Mouse (Mus musculus) heart, postnatal 14 days (tissue): ENCODE measurements around the gene Emp1. TPM values are rescaled to one million over a fixed set of nuclear protein-coding genes. Genes with fewer than 3 reads are reported as not detected.
A peak's percentile ranks its signal among the peaks of the same experiment; 100 is the strongest.

Experiments used
- DNase-seq, 2 experiments: peaks; one replicate each; pipeline ENCODE4 v3.0.0; 2021 to 2022
- intact Hi-C: fragments of 180-260 bp; cut with DNase I; formaldehyde crosslinking; loops from one replicate; pipeline ENCODE4 v1.15.1; 2025
- long read RNA-seq, 2 experiments: library from polyadenylated mRNA; stranded (forward); transcript quantifications; one replicate each; pipeline ENCODE4 v2.0.0; 2021
- total RNA-seq, 2 experiments: library from RNA; stranded (reverse); gene quantifications; 2 replicates each; pipeline ENCODE4 v1.2.3; 2021

Emp1 gene
- 100 to 1,000 TPM; 102 to 124 TPM for total RNA-seq
- long read RNA-seq, experiment 1, transcript Emp1-201 (5 exons, 2,721 nt) = major isoform, 12 of 40 reads
- long read RNA-seq, experiment 1, partial matches to known transcripts = 27 of 40 reads
- long read RNA-seq, experiment 1, other reads (novel, unspliced or antisense) = 1 of 40 reads
- long read RNA-seq, experiment 2, transcript Emp1-201 (5 exons, 2,721 nt) = major isoform, 5 of 26 reads
- long read RNA-seq, experiment 2, partial matches to known transcripts = 19 of 26 reads
- long read RNA-seq, experiment 2, other reads (novel, unspliced or antisense) = 2 of 26 reads

DNA sequence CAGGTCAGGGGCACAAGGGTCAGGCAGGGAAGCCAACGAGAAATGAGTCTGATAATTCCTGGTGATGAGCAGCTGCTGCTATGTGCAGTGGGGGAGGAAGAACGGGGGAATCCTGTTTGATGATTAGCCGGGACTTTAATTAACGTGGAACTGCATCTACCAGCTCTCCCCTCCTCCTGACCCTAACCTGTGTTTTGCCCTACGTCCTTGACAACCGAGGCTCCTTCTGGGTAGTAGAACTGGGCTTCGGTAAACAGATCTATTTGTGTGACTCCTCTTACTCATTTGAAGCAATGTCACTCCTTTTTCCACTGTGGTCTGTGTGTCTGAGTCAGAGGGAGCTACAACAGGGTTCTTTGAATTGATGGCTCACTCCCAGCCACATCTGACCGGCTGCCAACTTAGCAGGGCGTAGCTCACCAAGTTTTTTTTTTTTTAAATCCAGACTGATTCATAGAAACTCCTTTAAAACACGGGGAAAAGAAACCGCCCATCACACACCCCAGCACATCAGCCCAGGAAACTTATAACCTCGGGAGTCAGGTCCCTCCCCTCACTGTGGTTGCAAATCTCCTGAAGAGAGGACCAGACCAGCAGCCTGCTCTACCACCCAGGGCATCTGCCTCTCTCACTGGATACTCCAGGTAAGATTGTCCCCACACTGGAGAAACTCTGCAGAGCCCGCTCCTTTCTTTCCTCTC, at the start of gene Emp1:
Emp1 (plus strand) TSS at position 87 of the 701 bp plus-strand sequence.
- intact Hi-C loops = loop anchor here (5.0 kb wide), 1 partner anchor 40 kb away; no protein-coding TSS in a partner anchor
- DNase-seq = peak; percentile 85 to 88

DNA sequence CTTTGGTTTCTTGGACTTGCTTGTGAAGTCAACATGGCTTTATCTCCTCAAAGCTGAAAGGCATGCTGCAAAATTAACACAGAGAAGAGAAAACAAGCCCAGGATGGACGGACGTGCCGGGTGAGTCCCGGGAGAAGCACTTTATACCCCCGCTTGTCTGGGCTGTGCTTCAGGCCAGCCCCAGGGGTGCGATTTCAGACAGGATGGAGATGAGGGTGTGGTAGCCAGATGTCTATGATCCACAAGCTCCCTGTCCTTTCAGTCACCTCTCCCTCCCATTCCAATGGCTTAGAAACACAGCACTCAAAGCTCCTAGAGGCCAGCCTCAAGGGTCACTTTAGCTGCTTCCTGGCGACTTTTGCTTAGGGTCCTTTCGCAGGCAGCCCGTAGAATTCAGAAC, 48.4 kb upstream of the Emp1 start:
- intact Hi-C loops = no loop called here

DNA sequence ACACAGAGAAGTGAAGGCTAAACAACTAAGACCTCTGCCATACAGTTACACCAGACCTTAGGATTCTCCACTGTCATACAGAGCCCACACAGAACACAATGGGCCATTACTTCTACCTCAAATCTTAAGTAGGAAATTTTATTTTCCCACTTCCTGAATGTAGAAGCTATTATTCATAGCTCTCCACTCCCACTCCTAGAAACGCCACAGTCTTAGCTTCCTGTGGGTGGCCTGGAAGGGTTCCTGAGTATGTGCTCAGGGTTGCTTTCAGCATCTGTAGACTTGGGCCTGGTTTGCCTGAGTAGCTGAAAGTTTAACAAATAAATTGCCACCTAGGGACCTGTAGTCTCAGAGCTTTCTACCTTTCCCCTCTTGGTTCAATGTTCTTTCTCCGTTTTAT, 46.2 kb upstream of the Emp1 start:
- intact Hi-C loops = no loop called here
- no peak for DNase-seq

More for the DNA sequence above, 48.4 kb upstream of the Emp1 start:
- DNase-seq = peak; percentile 42 to 51

DNA sequence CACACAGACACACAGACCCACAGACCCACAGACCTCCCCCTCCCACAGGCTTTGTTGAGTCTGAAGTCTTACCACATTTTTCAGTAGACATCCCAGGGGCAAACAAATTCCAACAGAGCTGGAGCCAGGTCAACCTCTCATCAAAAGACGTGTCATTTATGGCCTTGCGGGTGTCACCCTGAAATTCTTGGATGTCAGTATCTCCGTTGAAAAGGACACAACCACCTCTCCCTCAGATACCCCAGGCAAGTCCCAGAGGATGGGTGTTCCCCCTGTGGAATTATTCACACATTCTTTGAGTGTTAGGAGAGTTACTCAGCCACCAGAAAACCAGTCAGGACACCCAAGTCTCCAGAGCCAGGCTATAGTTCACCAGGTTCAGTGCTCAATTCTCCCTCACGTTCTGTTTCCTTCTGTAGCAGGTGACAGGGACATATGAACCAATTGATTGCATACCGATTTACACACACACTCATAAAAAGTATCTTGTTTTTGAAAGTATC, 42.9 kb upstream of the Emp1 start:
- DNase-seq = no peak
- intact Hi-C loops = no loop called here

DNA sequence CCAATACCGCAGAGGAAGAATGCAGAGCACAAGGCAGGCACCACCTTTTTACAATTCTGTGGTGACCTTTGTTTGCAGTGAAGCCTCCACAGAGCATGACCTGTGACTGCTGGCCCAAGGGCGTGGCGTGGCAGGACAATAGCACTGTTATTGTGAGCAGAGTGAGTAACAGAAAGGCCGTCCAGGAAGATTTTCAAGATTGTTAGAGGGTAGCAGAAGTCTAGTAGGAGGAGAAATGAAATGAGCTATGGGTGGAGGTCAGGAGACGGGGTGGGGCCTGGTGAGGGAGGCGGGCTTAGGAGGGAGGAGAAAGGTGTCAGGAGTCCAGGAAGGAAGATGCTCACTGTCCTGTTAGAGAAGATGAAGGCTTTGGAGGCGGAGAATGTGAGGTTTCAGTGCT, 39.6 kb upstream of the Emp1 start:
- intact Hi-C loops = loop anchor here (5.0 kb wide), 1 partner anchor 40 kb away; the partner anchor contains the start of gene Emp1
- no peak for DNase-seq

DNA sequence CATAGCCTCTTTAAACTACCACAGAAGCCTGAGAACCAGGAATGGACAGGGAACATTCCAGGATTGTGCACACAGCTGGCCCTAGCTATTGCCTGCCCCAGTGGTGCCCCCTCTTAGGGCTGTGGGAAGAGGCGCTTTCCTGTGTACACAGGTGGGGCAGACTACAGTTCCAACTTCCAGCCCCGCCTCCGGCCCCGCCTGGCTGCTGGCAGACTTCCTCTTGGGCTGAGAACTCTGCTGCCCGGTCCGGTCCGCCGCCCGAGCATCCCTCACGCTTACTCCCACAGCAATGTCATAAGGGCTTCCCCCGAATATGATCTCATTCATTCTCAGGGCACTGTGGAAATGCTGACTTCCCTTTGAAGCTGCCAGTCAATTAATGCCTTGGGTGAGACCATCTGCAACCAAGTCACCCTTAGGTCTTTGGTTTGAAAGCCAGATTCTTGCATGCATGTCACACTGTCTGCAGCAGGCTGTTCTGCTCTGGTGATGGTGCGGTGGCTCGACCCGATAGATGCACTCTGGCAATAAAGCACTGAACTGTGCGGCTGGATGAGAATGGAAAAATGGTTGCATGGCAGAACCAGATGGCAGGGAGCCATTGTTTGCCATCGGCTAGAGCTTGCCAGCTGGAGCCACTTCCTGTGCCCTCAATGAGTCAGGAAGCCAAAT, 38.9 kb upstream of the Emp1 start:
- peak; percentile 69 to 72 for DNase-seq
- intact Hi-C loops = loop anchor here (5.0 kb wide), 1 partner anchor 39 kb away; the partner anchor contains the start of gene Emp1

DNA sequence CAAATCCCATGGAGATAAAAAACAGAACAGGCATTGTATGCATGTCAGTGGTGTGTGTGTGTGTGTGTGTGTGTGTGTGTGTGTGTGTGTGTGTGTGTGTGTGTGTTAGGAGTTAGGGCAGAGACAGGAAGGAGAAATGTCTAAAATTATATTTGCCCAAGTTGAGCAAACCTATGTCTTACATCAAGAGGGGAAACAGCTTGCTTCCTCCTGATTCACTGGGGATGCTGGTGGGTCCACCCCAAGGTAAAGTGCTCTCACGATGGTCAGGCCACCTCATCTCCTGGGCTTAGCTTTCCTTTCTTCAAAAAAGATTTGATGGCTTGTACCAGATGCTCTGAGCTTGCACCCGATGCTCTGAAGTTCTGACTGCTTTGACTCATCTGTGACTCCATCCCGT, 38.2 kb upstream of the Emp1 start:
- no peak for DNase-seq
- intact Hi-C loops = loop anchor here (5.0 kb wide), 1 partner anchor 38 kb away; the partner anchor contains the start of gene Emp1

DNA sequence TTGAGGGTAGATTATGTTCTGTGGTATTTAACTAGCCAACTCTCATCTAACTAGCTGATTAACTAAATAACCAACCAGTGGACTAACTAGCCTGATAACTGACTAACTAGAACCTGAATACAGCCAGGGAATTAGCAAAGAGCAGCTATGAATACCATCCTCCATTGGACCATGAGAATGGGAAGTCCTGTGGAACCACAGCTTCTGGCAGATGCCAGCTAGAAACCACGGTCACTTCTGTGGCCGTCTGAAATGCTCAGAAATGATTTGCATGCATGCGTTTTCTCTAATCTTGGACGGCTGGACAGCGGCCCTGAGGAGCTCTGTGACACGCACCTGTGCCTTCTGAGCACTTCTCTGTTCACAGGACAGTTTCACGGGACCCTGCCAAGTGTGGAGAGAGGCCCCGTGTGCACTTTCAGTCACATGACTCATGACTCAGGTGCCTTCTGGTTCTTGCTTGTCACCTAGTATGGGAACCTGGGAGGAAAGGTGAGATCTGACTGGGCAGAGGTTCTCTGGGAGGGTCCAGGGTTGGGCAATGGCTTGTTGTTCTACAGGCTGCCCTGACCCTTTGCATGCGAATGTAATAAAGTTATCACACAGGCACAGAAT, 37.6 kb upstream of the Emp1 start:
- DNase-seq = no peak
- intact Hi-C loops = loop anchor here (5.0 kb wide), 1 partner anchor 38 kb away; the partner anchor contains the start of gene Emp1

DNA sequence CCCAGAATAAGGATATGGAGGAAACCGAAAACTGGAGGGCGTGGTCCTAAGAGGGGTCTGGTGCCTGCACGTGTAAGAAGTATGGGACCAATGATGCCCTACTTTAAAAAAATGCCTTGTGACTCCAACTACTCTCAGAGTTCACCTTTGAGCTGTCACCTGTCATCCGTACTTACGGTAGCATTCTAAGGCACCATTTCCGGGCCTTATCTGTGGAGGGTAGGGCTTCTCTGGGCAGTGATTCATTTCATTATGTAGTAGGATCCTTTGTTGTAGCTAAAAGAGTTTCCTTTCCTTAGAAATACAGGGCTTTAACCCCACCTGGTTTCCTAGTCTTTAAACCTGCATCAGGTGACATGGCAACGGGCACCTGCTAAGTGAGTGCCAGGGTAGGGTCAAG, 35.5 kb upstream of the Emp1 start:
- intact Hi-C loops = no loop called here
- DNase-seq = no peak

DNA sequence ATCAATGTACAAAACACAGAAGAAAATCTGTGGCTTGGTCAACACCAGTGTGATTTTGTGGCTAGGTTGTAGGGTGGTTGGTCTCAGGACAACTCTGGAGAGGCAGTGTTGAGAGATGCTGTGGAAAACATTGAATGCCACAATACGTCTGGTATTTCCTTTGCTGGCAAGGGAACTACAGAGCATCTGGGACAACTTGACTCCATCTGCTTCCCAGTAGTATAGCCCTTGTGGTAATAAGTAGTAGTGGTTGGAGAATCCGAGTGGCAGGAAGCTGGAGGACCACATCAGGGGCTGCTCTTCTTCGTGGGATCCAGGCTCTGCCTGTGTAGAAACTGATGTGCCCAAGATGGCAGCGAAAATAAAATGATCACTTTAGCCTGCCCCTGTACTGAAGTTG, 30.4 kb upstream of the Emp1 start:
- intact Hi-C loops = no loop called here
- DNase-seq = peak in 1 of 2 experiments; percentile 25

DNA sequence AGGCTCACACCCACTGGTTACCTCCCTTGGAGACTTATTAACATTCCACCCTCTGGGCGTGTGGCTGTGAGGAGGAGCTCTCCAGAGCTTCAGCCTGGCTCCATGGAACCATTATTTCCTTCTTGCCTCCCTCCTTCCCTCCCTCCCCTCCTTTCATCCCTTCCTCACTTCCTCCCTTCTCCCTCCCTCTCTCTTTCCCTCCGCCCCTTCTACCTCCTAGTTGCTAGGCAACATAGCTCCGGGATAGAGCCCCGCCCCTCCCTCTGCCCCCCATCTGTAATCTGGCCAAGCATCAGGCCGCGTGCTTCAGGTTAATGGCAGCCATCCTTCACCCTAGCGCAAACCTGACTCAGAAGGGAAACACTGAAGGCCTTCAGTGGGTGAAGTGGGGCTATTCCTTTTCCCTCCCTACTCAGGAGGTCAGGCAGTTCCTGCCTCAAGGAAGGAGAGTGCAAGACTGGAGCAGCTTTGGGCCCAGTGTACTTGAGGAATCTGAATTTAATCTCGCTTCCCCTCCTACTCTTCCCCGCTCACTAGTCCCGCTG, 29.5 kb upstream of the Emp1 start:
- intact Hi-C loops = no loop called here
- DNase-seq = peak in 1 of 2 experiments; percentile 28

DNA sequence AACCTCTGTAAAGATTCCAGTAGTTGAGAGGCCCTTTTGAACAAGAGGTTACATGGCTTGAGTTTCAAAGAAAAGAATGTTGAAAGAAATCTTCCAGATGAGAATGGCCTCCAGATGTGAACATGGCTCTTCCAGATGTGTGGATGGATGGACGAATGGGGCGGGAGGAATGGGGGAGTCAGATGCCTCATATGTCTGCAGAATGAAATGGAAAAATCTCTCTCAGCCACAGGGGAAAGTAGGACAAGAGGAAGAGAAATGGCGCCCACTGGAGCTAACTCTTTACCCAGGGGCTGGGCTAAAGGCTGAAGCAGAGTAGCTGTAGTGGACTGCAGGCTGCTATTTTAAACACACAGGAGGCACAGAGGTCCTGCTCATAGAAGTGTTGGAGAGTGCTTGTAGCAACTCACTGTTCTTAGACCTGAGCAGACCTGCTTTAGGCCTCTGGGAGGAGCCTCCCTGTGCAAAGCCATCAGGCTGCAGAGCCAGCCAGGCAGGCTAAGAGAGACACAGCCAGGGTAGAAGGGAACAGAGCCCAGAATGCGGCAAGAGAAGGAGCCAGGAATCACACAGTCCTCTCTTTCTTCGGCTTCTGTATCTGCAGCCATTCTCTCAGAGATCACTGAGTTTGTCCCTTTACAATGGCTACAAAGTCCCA, 28.2 kb upstream of the Emp1 start:
- intact Hi-C loops = no loop called here

DNA sequence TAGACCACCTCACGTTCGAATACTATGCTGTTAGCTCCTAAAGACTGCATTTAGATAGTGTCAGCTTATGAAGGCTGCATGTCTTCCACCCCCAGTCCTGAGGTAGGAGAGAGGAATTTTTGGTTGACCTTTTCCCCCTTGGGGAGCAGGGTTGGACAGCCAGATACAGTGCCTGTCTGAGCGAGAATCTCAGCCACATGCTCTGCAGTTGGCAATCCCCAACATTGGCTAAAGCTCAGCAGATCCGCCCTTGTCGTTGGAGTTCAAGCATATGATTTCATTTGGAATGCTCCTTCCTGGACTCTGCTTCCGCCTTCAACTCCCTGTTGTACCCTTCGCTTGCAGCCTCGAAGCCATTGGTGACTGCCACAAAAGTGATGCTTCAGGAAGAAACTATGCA, 26.0 kb upstream of the Emp1 start:
- DNase-seq = peak in 1 of 2 experiments; percentile 23
- intact Hi-C loops = no loop called here

More for the DNA sequence above, 28.2 kb upstream of the Emp1 start:
- peak; percentile 28 to 52 for DNase-seq

DNA sequence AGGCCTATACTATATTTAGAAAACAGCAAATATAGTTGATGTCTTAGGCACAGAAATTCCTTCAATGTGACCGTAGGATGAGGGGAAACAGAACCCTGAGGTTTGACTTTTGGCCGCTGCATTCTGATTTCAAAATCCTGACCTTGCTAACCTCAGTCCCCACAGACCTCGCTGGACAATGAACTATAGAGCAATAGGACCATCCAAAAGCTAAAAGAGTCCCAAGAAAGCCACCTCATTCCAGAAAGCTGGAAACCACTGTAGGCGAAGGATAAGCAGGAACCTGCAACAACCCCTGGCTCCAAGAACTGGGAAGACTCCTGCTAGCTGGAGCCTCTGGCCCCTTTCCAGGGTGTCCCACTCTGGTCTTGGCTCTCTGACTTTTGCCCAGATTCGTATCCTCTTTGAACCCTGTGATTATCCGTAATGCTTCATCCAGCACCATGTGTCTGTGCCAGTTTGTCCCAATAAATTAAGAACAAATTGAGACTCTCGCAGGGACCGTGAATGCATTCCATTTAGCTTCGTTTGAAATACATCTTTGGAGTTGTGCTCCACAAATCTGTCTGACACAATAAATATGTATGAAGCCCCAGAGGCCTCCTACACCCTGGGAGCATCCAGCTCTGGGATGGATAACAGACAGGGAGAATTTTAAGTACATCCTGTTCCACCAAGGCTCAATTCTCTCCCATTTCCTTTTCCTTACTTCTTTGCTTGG, 21.8 kb upstream of the Emp1 start:
- peak; percentile 30 to 36 for DNase-seq
- intact Hi-C loops = loop anchor here (2.0 kb wide), 1 partner anchor 18 kb away; no protein-coding TSS in a partner anchor

DNA sequence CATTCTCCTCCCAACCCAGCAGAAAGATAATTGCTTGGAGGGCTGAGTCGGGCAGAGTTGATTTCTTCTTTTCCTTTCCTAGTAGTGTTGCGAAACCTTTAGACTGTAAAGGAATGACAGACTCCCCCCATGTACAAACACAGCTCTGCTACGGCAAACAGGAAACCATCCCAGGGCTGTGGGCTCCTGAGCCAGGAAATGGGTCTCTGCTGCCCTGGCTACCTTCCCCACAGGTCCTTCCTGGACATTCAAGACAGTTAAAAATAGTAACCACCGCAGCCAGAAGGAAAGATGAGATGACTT, 21.3 kb upstream of the Emp1 start:
- intact Hi-C loops = loop anchor here (2.0 kb wide), 1 partner anchor 18 kb away; no protein-coding TSS in a partner anchor
- no peak for DNase-seq

DNA sequence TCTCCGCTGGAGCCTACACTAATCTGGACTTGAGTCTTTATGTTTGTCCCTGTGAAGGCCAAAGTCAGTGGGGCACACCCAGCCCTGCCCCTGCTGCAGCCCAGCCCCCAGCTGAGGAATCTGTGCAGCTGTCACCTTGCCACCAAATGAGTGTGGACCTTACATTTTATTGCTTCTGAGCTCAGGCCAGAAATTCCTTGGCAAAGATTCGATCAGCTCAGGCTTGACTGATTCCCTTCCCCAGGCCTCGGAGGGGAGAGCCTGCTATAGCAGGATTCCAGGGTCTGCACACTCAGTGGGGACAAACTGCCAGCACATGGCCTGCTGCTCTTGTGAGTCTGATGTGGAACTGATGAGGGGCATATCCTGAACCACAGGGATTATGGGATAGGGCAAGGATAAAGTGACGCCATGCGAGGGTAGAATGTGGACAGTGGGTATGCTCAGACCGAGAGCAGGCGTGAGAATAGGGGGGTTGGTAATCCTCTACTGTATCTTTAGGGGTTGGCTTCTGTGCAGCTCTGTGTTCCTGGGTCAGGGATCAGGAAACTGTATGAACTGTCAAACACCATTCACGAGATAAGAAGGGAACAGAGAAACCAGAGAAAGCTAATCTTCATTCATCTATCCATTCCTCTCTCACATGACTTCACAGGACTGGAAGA, 10.6 kb upstream of the Emp1 start:
- DNase-seq = no peak
- intact Hi-C loops = no loop called here

DNA sequence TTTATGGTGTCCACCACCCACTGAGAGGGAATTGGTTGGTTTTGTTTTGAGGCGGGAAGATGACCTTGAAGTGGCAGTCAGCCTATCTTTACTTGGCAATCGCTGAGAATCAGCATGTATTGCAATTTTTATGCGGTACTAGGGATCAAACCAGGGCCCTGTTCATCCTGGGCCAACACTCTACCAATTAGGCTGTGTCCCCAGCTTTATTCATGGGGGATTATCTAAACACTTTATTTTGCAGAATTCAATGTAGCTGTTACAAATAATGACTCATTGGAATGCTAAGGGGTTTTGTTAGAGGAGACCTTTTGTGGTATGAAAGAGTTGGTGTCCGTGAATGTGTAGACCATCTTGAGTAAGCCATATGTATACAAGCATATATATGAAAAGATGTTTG, 9.8 kb upstream of the Emp1 start:
- intact Hi-C loops = no loop called here
- DNase-seq = no peak

DNA sequence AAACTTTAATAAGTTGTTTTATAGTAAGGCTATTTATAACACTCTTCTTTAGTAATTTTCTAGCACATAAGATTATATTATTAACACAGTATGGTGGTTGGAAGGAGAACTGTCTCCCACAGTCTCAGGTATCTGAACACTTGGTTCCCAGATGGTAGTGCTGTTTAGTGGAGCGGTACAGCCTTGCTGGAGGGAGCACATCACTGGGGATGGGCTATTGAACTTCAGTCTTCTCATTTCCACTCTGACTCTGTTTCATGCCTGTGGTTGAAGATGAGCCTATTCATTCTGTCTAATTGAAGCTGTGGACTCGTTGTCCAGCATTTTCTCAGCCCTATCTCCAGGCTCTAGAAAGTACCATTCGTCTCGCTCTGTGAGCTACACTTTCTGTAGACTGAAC, 7.4 kb upstream of the Emp1 start:
- intact Hi-C loops = no loop called here
- DNase-seq = no peak
